Mouse (Mus musculus) midbrain, embryonic 10.5 days (tissue): ENCODE data around the gene Dirc2. TPM values are rescaled to one million over a fixed set of nuclear protein-coding genes. Genes with fewer than 3 reads are reported as not detected.

Source experiments
- DNase-seq: peaks from one replicate; pipeline ENCODE4 v3.0.0-alpha.2; 2017; ENCODE audit warnings: low spot score
- H3K27ac ChIP-seq: fragments of 300-500 bp; sonication (generic); replicated peaks from 2 replicates; pipeline ENCODE4 v1.5.1; 2016; ENCODE audit warnings: mild to moderate bottlenecking
- H3K27me3 ChIP-seq: fragments of 300-500 bp; sonication (generic); 2 replicates; pipeline ENCODE4 v1.6.1; 2016; ENCODE audit warnings: low read depth, mild to moderate bottlenecking; ENCODE audit not compliant: poor library complexity, severe bottlenecking
- H3K36me3 ChIP-seq: fragments of 300-500 bp; sonication (generic); 2 replicates; pipeline ENCODE4 v1.6.1; 2016; ENCODE audit warnings: mild to moderate bottlenecking, moderate library complexity
- H3K4me1 ChIP-seq: fragments of 300-500 bp; sonication (generic); 2 replicates; pipeline ENCODE4 v1.6.1; 2016
- H3K4me3 ChIP-seq: fragments of 300-500 bp; sonication (generic); 2 replicates; pipeline ENCODE4 v1.5.1; 2016; ENCODE audit warnings: mild to moderate bottlenecking, moderate library complexity
- H3K9me3 ChIP-seq: fragments of 300-500 bp; sonication (generic); replicated peaks from 2 replicates; pipeline ENCODE4 v1.6.1; 2016; ENCODE audit warnings: mild to moderate bottlenecking
- WGBS: fragments of 180-500 bp; shearing (Covaris S2); methylation state at CpG from one replicate; pipeline ENCODE4 v1.1.7; 2016; 5-methylcytosine and 5-hydroxymethylcytosine counted together
- polyA plus RNA-seq: library from polyadenylated mRNA; unstranded; fragments of >200 nt; fragmentation: Nextera tagmentation; extraction: Ambion mirVana; gene quantifications from 2 replicates; pipeline ENCODE4 v1.2.1, GENCODE M21; 2016

Gene Dirc2
- polyA plus RNA-seq = 12.5 and 14.1 TPM in 2 replicates

- WGBS = under 1% methylated on average over 73 of the region's 78 CpGs
- Histone ChIP-seq H3K27me3 (no peaks in the 10 kb centered on the region), H3K4me3 (peak within 1 kb of the TSS; percentile 93), H3K27ac (peak within 1 kb of the TSS; percentile 87), H3K9me3 (no peaks in the 10 kb centered on the region), H3K4me1 (peaks cover 40% of the 10 kb centered on the region), H3K36me3 (peaks cover 3% of the 10 kb centered on the region; the same call in 1 of the 2 replicates)
- peak; percentile 85 for DNase-seq
Observed at GRCm38 (mm10) chr16:35768785-35769642, at the start of gene Dirc2. TSS of gene Dirc2 (minus strand) at chr16:35769356.

DNA sequence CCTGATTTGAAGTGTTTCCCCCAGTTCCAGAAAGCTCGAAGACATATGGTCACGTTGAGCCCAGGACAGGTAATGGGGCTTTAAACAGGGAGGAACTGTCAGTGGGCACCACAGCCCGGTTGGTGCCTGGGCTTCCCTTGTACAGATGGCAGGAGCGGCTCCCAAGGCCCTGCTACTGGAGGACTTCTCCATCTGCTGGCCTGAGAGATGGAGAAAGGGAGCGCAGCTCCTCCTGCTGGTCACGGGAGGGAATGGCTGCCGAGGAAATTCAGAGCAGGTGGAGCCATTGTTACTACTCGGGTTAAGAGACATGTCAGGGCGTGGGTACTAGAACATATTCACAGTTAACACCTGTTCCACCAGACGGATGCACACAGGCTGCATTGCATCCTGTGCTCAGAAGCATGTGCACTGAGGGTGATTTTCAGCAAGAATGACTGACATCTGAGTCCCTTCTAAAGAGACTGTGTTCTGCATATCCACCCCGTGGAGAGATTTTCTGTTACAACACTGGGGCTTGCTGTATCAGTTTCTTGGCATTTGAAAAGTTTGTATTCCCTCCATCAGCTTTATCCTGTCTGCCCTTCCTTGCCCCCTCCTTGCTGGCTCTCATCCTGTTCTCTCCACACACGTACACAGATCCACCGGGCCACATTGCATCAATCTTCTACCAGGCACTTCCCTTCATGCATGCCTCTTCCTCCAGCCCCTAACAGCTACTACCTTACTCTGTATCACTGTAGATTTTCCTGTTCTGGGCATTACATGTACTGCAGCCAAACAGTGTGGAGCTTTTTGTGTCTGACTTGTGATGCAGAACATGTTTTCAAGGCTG lies 48.3 kb upstream of the Dirc2 start:
- WGBS = 46% methylated on average over 13 of the region's 13 CpGs
- H3K4me1 ChIP-seq = no peaks in the 10 kb centered on the region
- H3K36me3 ChIP-seq = peaks cover 31% of the 10 kb centered on the region
- H3K27ac ChIP-seq = no peak overlapping the region
- H3K9me3 ChIP-seq = no peaks in the 10 kb centered on the region
- no peaks in the 10 kb centered on the region for H3K27me3 ChIP-seq
- DNase-seq = peak; percentile 83
- no peak overlapping the region for H3K4me3 ChIP-seq

GRCm38 (mm10) chr16:35813119-35813518 lies 44.0 kb upstream of the Dirc2 start:
- DNase-seq = no peak
- WGBS = 86% methylated on average over 3 of the region's 3 CpGs
- Histone ChIP-seq H3K27me3 (no peaks in the 10 kb centered on the region), H3K4me3 (no peak overlapping the region), H3K9me3 (no peaks in the 10 kb centered on the region), H3K36me3 (peaks cover 17% of the 10 kb centered on the region), H3K4me1 (no peaks in the 10 kb centered on the region), H3K27ac (no peak overlapping the region)

GRCm38 (mm10) chr16:35808838-35809237 lies 39.7 kb upstream of the Dirc2 start:
- H3K4me1 ChIP-seq = no peaks in the 10 kb centered on the region
- no peaks in the 10 kb centered on the region for H3K9me3 ChIP-seq
- no peak overlapping the region for H3K27ac ChIP-seq
- WGBS = 98% methylated on average over 2 of the region's 2 CpGs
- peaks cover 17% of the 10 kb centered on the region for H3K36me3 ChIP-seq
- no peaks in the 10 kb centered on the region for H3K27me3 ChIP-seq
- DNase-seq = no peak
- no peak overlapping the region for H3K4me3 ChIP-seq

DNA sequence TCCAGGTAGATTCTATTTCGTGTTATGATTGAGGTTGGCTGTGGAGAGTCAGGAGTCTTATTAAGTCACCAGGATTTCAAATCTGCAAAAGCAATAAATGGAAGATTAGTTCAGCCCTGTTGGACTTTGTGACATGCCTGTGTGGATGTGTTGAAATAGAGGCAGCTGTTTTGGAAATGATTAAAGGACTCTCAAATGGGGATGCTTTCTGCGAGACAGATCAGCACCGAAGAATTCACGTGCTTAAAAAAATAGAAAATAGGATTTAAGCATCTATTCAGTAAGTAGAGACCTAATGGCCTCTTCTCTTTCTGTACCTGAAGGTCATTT lies 38.5 kb upstream of the Dirc2 start:
- Histone ChIP-seq H3K27ac (no peak overlapping the region), H3K27me3 (no peaks in the 10 kb centered on the region), H3K4me3 (no peak overlapping the region), H3K36me3 (peaks cover 19% of the 10 kb centered on the region), H3K9me3 (no peaks in the 10 kb centered on the region), H3K4me1 (no peaks in the 10 kb centered on the region)
- DNase-seq = no peak
- 86% methylated on average over 4 of the region's 4 CpGs for WGBS

GRCm38 (mm10) chr16:35806973-35807662 lies 38.0 kb upstream of the Dirc2 start:
- H3K27me3 ChIP-seq = no peaks in the 10 kb centered on the region
- no peak for DNase-seq
- peaks cover 21% of the 10 kb centered on the region for H3K36me3 ChIP-seq
- H3K27ac ChIP-seq = no peak overlapping the region
- H3K4me1 ChIP-seq = no peaks in the 10 kb centered on the region
- WGBS = 90% methylated on average over 6 of the region's 6 CpGs
- no peaks in the 10 kb centered on the region for H3K9me3 ChIP-seq
- H3K4me3 ChIP-seq = no peak overlapping the region

DNA sequence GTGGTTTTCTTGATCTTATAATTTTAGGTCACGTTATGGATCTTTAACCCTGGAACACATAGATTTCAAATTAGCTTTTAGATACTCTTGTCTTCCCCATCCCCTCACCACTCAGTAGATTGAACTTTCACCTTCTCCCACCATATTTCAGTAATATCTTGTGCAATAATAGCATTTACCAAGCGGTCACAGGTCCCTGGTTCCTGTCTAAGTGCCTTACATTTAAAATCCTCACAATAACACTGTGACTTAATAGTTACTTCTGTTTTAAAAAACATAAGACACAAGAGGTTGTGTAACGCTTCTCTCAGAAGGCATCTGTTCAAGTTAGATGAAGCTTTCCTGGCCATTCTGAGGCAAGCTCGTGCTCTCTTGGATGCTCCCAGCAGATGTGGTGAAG lies 34.6 kb upstream of the Dirc2 start:
- WGBS = 93% methylated on average over 4 of the region's 4 CpGs

DNA sequence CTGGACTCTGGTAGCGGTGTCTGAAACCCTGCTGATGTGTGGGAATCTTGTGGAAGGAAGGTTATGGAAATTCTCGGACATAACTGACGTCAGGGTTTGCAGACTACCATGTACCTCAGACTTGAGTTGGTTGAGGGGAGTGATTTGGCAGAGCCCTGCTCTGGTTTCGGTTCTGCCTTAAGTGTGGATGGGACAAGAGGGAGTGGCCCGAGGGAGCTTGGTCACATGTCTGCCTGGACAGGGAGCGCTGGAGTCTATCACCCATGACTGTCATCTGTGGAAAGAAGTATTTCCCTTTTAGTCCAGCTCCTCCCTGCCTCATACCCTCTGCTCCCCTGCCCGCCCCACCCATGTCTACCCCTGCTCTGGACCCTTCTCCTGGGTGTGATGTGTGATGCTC lies 33.0 kb upstream of the Dirc2 start:
- Histone ChIP-seq H3K4me1 (no peaks in the 10 kb centered on the region), H3K36me3 (peaks cover 38% of the 10 kb centered on the region), H3K27ac (no peak overlapping the region), H3K27me3 (no peaks in the 10 kb centered on the region), H3K9me3 (no peaks in the 10 kb centered on the region; the same call in 1 of the 2 replicates), H3K4me3 (no peak overlapping the region)
- DNase-seq = no peak
- 91% methylated on average over 7 of the region's 7 CpGs for WGBS

More for the DNA sequence above, 34.6 kb upstream of the Dirc2 start:
- H3K4me3 ChIP-seq = no peak overlapping the region
- no peaks in the 10 kb centered on the region; the same call in 1 of the 2 replicates for H3K9me3 ChIP-seq
- peaks cover 30% of the 10 kb centered on the region for H3K36me3 ChIP-seq
- no peak overlapping the region for H3K27ac ChIP-seq
- H3K27me3 ChIP-seq = no peaks in the 10 kb centered on the region
- no peaks in the 10 kb centered on the region for H3K4me1 ChIP-seq
- DNase-seq = no peak

GRCm38 (mm10) chr16:35791962-35792521 lies 22.9 kb upstream of the Dirc2 start:
- H3K9me3 ChIP-seq = no peaks in the 10 kb centered on the region
- H3K4me1 ChIP-seq = peaks cover 13% of the 10 kb centered on the region
- 72% methylated on average over 6 of the region's 6 CpGs for WGBS
- H3K4me3 ChIP-seq = no peak overlapping the region
- peaks cover 35% of the 10 kb centered on the region for H3K36me3 ChIP-seq
- no peak overlapping the region for H3K27ac ChIP-seq
- DNase-seq = no peak
- H3K27me3 ChIP-seq = no peaks in the 10 kb centered on the region

DNA sequence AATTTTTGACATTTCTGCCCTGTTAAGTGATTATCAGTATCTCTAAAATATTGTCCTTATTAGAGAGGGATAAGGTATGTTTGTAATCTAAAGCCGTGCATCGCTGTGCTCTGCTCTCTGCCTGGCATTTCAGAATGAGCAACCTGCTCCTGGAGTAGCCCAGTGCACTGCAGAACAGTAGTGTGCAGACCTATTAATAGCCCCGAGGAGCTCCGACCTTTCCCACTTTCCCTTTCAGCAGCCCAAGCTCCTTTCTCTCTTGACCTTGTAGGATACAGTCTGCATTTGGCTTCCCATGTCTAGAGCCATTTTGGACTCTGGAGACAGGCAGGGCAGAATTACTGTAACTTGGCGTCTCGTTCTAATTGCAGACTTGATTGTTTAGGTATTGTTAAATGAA lies 19.2 kb upstream of the Dirc2 start:
- Histone ChIP-seq H3K36me3 (peaks cover 35% of the 10 kb centered on the region), H3K4me3 (no peak overlapping the region), H3K9me3 (no peaks in the 10 kb centered on the region), H3K4me1 (peaks cover 14% of the 10 kb centered on the region), H3K27me3 (no peaks in the 10 kb centered on the region), H3K27ac (no peak overlapping the region)
- WGBS = 93% methylated on average over 6 of the region's 6 CpGs
- no peak for DNase-seq

DNA sequence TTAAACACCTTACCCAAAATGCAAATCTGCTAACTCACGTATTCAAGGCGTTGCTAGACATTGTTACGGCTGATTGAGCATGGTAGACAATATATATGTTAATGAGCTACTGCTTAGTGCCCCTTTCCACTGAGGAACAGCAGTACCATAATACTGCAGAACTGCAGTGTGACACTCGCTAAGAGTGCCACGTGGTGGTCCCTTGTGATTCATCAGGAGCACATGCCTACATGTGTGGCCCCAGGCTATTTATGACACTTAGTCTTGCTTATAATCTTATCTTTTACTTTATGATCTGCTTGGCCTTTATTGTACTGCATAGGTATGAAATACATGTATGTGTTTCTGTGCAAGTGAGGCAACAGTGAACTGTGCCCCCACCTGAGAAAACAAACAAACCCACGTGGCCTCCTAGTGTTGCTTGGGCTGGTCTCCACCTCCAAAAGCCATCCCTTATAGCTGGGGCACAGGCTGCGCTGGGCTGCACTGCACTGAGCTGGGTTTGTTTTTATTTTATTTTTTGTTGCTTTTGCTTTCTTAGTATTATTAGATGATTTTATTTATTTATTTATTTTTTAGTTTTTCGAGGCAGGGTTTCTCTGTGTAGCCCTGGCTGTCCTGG lies 18.5 kb upstream of the Dirc2 start:
- 78% methylated on average over 8 of the region's 8 CpGs for WGBS
- DNase-seq = no peak
- H3K36me3 ChIP-seq = peaks cover 35% of the 10 kb centered on the region

GRCm38 (mm10) chr16:35787163-35787562 lies 18.0 kb upstream of the Dirc2 start:
- WGBS = 91% methylated on average over 6 of the region's 6 CpGs
- Histone ChIP-seq H3K27ac (no peak overlapping the region), H3K36me3 (peaks cover 35% of the 10 kb centered on the region)

More for the DNA sequence above, 18.5 kb upstream of the Dirc2 start:
- Histone ChIP-seq H3K4me1 (peaks cover 14% of the 10 kb centered on the region), H3K27ac (no peak overlapping the region), H3K9me3 (no peaks in the 10 kb centered on the region), H3K27me3 (no peaks in the 10 kb centered on the region), H3K4me3 (no peak overlapping the region)

More at GRCm38 (mm10) chr16:35787163-35787562, 18.0 kb upstream of the Dirc2 start:
- DNase-seq = no peak
- Histone ChIP-seq H3K4me1 (peaks cover 12% of the 10 kb centered on the region), H3K9me3 (no peaks in the 10 kb centered on the region), H3K27me3 (no peaks in the 10 kb centered on the region), H3K4me3 (no peak overlapping the region)
